Mouse (Mus musculus) kidney, embryonic 14.5 days (tissue): ENCODE results near the gene Arl11. TPM values are rescaled to one million over a fixed set of nuclear protein-coding genes. Genes with fewer than 3 reads are reported as not detected.

Experiments
- ATAC-seq: fragments of 200-750 bp; cut with Nextera tagmentation; 2 replicates; pipeline ENCODE4 v1.8.0; 2017; ENCODE audit warnings: moderate number of reproducible peaks, mild to moderate bottlenecking, moderate TSS enrichment, moderate library complexity; ENCODE audit not compliant: low FRiP score, low TSS enrichment
- H3K27ac ChIP-seq: fragments of 300-500 bp; sonication (generic); 2 replicates; pipeline ENCODE4 v1.5.1; 2014; ENCODE audit warnings: low read depth, mild to moderate bottlenecking, low read length, moderate library complexity, mixed read lengths
- H3K27me3 ChIP-seq: fragments of 300-500 bp; sonication (generic); 2 replicates; pipeline ENCODE4 v1.6.1; 2014; ENCODE audit warnings: mild to moderate bottlenecking, low read length; ENCODE audit not compliant: control insufficient read depth, insufficient read depth
- H3K36me3 ChIP-seq: fragments of 300-500 bp; sonication (generic); 2 replicates; pipeline ENCODE4 v1.6.1; 2014; ENCODE audit warnings: low read length, mixed read lengths; ENCODE audit not compliant: control insufficient read depth, insufficient read depth
- H3K4me1 ChIP-seq: fragments of 300-500 bp; sonication (generic); 2 replicates; pipeline ENCODE4 v1.6.1; 2014; ENCODE audit warnings: low read length, mixed read lengths; ENCODE audit not compliant: control insufficient read depth, insufficient read depth
- H3K4me2 ChIP-seq: fragments of 300-500 bp; sonication (generic); replicated peaks from 2 replicates; pipeline ENCODE4 v1.6.1; 2014; ENCODE audit warnings: low read depth, mild to moderate bottlenecking, low read length
- H3K4me3 ChIP-seq: fragments of 300-500 bp; sonication (generic); 2 replicates; pipeline ENCODE4 v1.5.1; 2014; ENCODE audit warnings: mild to moderate bottlenecking, low read length
- H3K9ac ChIP-seq: fragments of 300-500 bp; sonication (generic); 2 replicates; pipeline ENCODE4 v1.6.1; 2014; ENCODE audit warnings: low read depth, mild to moderate bottlenecking, low read length, moderate library complexity
- H3K9me3 ChIP-seq: fragments of 300-500 bp; sonication (generic); 2 replicates; pipeline ENCODE4 v1.6.1; 2016; ENCODE audit warnings: low read length; ENCODE audit not compliant: control insufficient read depth
- WGBS: fragments of 180-500 bp; shearing (Covaris S2); extraction: QIAGEN DNeasy Blood & Tissue Kit; methylation state at CpG from one replicate; pipeline ENCODE4 v1.1.7; 2014; 5-methylcytosine and 5-hydroxymethylcytosine counted together
- polyA plus RNA-seq: library from polyadenylated mRNA; unstranded; fragments of >200 nt; fragmentation: Nextera tagmentation; extraction: Ambion mirVana; gene quantifications from 2 replicates; pipeline ENCODE4 v1.2.1, GENCODE M21; 2014

Gene Arl11
- polyA plus RNA-seq, 1 experiment from 2014 or later = 0.85 TPM

DNA sequence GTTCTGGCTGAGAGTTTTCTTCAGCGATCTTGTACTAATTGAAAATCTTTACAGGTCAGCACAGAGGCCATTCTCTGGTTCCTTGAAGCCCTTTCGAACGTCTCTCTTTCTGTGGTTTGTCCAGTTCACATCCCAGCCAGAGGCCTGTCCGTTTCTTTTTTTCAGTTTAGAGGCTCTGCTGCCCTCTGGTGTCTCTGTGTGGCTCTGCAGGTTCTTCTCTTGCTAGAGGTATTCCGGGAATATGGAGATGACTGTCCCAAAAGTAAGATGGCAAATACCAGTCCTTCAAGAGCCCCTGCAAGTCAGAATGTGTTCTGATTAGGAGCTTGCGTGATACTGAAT is 14.8 kb upstream of the Arl11 start:
- Histone ChIP-seq H3K9ac (no peak overlapping the region), H3K4me1 (no peaks in the 10 kb centered on the region), H3K36me3 (no peaks in the 10 kb centered on the region), H3K9me3 (no peaks in the 10 kb centered on the region), H3K27me3 (no peaks in the 10 kb centered on the region), H3K4me2 (no peak overlapping the region), H3K4me3 (no peak overlapping the region), H3K27ac (no peak overlapping the region)
- ATAC-seq = no peak
- 18% methylated on average over 6 of the region's 6 CpGs for WGBS

DNA sequence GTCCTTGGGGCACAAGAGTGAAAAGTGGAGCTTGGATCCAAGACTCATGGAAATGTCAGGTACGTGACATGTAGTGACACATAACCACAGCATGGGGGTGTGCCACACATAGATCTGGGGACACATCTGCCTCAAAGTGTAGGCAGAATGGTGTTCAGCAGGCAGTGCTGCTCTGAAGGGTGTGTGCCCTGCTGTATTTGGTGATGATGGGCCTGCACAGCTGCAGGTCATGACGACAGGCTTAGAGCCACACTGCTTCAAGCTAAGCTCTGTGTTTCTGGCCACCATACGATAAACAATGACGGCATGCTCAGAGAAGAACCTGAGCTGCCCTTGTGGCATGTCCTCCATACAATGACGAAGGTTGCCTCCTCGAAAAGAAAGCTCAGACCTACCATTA is 9.7 kb upstream of the Arl11 start:
- no peak overlapping the region for H3K27ac ChIP-seq
- no peaks in the 10 kb centered on the region for H3K27me3 ChIP-seq
- H3K4me1 ChIP-seq = no peaks in the 10 kb centered on the region
- H3K4me3 ChIP-seq = no peak overlapping the region
- H3K4me2 ChIP-seq = no peak overlapping the region
- H3K9ac ChIP-seq = no peak overlapping the region
- no peaks in the 10 kb centered on the region for H3K9me3 ChIP-seq
- 92% methylated on average over 6 of the region's 6 CpGs for WGBS
- no peak for ATAC-seq
- H3K36me3 ChIP-seq = no peaks in the 10 kb centered on the region

DNA sequence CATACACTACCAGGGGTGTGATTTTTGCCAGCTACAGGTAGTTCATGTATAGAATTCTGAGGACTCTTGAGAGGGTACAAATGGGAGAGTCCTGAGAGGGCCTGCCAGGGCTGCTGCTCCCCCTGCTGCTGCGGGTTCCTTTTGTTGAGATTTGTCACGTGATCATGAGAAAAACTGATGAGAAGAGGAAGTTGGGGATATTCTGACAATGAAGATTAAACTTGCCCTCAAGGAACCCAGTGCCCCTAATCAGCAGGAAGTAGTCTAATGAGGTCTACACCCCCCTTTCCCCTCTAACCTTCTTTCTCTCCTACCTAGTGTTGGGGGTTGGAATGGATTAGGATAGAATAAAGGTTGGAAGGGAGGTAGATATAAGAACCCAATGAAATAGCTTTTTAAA is 8.2 kb upstream of the Arl11 start:
- Histone ChIP-seq H3K9ac (no peak overlapping the region), H3K36me3 (no peaks in the 10 kb centered on the region), H3K4me1 (no peaks in the 10 kb centered on the region), H3K4me2 (no peak overlapping the region), H3K27me3 (no peaks in the 10 kb centered on the region), H3K4me3 (no peak overlapping the region), H3K9me3 (no peaks in the 10 kb centered on the region), H3K27ac (no peak overlapping the region)
- ATAC-seq = no peak
- 49% methylated on average over 2 of the region's 2 CpGs for WGBS

DNA sequence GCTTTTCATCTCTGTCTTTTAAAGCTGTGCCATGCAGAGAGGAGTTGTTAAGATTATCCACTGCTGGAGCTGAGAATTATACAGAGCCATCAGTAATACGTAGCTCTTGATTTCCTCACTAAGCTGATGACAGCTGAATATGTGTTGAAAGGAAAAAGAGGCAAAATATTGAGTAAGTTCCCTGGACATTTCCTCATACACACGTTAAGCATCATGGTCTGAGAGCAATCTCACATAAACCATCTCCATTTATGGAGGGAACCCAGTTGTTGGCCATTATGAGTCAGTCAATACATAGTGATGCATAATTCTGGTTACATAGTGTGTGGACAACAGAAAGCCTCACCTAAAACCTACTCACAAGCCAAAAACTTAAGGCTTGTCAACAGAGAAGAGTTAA is 7.1 kb upstream of the Arl11 start:
- Histone ChIP-seq H3K9me3 (no peaks in the 10 kb centered on the region), H3K27me3 (no peaks in the 10 kb centered on the region), H3K4me3 (no peak overlapping the region), H3K36me3 (no peaks in the 10 kb centered on the region), H3K4me1 (no peaks in the 10 kb centered on the region), H3K4me2 (no peak overlapping the region), H3K9ac (no peak overlapping the region), H3K27ac (no peak overlapping the region)
- WGBS = 93% methylated on average over 2 of the region's 2 CpGs
- no peak for ATAC-seq

DNA sequence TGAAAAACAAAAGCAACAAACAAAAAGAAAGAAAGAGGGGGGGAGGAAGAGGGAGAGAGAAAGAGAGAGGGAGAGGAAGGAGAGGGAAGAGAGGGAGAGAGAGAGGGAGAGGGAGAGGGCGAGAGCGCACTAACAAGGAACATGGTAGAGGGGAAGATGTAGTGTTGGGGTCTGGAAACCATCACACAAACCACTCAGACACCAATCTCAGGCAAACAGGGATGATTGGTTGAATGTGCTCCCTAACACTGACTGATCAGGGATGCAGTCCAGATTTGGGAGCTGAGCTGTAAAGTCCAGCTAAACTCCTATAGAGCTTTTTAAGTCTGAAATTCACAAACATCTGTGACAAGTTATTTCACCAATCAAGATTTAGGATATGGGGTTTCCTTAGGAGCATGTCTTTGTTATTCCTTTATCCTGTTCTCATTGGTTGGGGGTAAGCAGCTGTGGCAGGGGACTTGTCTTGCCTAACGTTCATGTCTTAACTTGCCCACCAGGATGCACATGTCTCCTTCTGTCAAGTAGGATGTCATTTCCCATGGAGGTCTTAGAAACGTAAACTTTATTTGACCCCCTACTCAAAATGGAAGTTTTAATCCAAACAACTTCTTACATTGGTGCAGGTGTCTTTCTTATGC is 5.5 kb upstream of the Arl11 start:
- Histone ChIP-seq H3K36me3 (no peaks in the 10 kb centered on the region), H3K9me3 (no peaks in the 10 kb centered on the region), H3K27ac (no peak overlapping the region), H3K4me2 (no peak overlapping the region), H3K4me1 (no peaks in the 10 kb centered on the region), H3K4me3 (no peak overlapping the region), H3K27me3 (no peaks in the 10 kb centered on the region), H3K9ac (no peak overlapping the region)
- WGBS = 70% methylated on average over 4 of the region's 4 CpGs
- no peak for ATAC-seq

DNA sequence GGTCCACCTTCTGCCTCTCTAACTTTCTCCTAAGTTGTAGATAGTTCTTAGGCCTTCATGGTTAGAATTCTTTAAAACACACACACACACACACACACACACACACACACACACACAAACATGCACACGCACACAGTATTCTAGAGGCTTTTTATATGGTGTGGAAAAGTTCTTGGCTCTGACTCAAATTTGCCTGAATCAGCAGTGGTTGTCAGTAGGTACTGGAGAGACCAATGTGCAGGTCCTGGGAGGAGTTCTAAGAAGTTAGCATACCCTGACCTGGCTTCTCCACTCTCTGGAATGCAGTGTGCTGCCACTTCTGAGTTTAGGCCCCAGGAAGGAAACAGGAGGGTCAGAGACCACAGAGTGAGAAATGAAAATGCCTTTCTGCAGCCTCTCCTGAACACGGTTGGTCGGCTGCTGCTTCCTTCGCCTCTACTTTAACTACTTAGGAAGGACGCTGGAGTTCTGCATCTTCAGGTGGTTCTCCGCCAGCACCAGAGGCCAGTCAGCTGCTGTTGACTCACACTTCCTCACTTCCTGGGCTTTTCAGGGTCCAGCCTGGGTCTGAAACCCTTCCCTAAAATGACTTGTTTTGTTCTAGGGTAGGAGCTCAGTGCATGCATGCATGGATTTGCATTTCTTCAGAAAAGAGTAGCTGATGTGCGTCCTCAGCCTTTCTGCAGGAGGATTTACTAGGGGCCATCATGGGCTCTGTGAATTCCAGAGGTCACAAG is 651 bp downstream of the Arl11 start:
- WGBS = 47% methylated on average over 7 of the region's 7 CpGs
- Histone ChIP-seq H3K4me3 (no peak overlapping the region), H3K9me3 (no peaks in the 10 kb centered on the region), H3K36me3 (no peaks in the 10 kb centered on the region), H3K27ac (no peak overlapping the region; the same call in 1 of the 2 replicates), H3K4me2 (no peak overlapping the region), H3K9ac (no peak overlapping the region), H3K4me1 (peaks cover 11% of the 10 kb centered on the region; the same call in 1 of the 2 replicates), H3K27me3 (no peaks in the 10 kb centered on the region)
- no peak for ATAC-seq

DNA sequence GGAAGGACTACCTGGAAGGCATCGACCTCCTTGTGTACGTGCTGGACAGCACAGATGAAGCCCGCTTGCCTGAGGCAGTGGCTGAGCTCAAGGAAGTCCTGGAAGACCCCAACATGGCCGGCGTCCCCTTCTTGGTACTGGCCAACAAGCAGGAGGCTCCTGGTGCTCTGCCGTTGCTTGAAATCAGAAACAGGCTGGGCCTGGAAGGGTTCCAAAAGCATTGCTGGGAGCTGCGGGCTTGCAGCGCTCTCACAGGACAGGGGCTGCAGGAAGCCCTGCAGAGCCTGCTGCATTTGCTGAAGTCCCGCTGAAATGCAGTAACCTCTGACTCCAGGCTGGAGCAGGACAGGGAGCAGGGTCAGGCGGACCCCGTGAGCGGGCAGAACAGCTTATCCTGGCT is 1.4 kb downstream of the Arl11 start:
- Histone ChIP-seq H3K36me3 (no peaks in the 10 kb centered on the region), H3K27ac (no peak overlapping the region), H3K27me3 (no peaks in the 10 kb centered on the region), H3K4me2 (no peak overlapping the region), H3K9me3 (no peaks in the 10 kb centered on the region), H3K4me3 (no peak overlapping the region), H3K9ac (0 out of 2 replicates have a peak overlapping the region, but pooled peaks have one; percentile 23), H3K4me1 (peaks cover 11% of the 10 kb centered on the region; the same call in 1 of the 2 replicates)
- 68% methylated on average over 12 of the region's 12 CpGs for WGBS
- ATAC-seq = no peak

DNA sequence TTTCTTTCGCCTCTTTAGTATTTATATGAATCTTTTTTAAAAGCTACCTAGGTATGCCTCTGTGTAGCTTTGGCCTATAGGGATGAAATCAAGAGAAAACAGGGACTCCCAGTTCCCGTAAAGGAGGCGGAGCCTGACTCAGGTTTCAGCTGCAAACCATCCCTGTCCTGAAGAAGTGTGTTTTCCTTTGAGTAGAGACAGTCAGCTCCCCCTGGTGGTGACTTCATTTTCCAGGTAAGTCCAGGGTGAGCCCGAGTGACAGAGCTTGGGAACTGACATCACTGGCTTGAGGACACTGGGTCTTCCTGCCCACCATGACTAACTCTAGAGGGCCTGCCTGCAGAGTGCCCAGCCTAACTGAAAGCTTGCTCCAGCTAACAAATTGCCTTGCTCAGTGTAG is 7.3 kb downstream of the Arl11 start:
- H3K27ac ChIP-seq = no peak overlapping the region
- ATAC-seq = peak; percentile 55
- H3K4me2 ChIP-seq = no peak overlapping the region
- no peak overlapping the region for H3K4me3 ChIP-seq
- 34% methylated on average over 4 of the region's 4 CpGs for WGBS
- no peak overlapping the region for H3K9ac ChIP-seq
- no peaks in the 10 kb centered on the region for H3K4me1 ChIP-seq
- no peaks in the 10 kb centered on the region for H3K36me3 ChIP-seq
- H3K27me3 ChIP-seq = no peaks in the 10 kb centered on the region
- no peaks in the 10 kb centered on the region for H3K9me3 ChIP-seq

DNA sequence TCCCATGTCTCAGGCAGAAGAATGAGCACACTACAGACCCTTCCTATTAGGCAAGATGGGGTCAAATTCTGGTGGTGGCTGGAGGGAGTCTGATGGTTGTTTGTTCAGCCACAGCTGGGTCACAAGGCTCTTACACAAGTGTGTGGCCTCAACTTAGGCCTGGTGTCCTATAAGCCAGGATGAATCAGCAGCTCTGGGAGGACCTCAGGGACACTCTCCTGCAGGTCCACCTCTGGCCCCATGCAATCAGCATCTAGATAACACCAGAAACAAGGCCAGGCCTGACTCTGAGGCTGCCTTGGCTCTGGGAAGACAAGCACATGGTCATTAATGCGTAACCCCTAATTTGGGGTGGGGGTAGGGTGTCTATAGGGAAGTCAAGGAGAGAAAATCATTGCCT is 11.2 kb downstream of the Arl11 start:
- ATAC-seq = no peak
- WGBS = 86% methylated on average over 1 of the region's 1 CpGs
- 0 out of 2 replicates have a peak, but pooled peaks cover 4% of the 10 kb centered on the region for H3K9me3 ChIP-seq
- no peak overlapping the region for H3K27ac ChIP-seq
- no peak overlapping the region for H3K4me3 ChIP-seq
- H3K4me2 ChIP-seq = no peak overlapping the region
- H3K9ac ChIP-seq = no peak overlapping the region
- H3K36me3 ChIP-seq = no peaks in the 10 kb centered on the region
- no peaks in the 10 kb centered on the region for H3K27me3 ChIP-seq
- H3K4me1 ChIP-seq = no peaks in the 10 kb centered on the region
